Mouse (Mus musculus) limb, embryonic 11.5 days (tissue): ENCODE measurements around the gene Nudt1. TPM values are rescaled to one million over a fixed set of nuclear protein-coding genes. Genes with fewer than 3 reads are reported as not detected.
"Not testable (repeated sequence)": the region's sequence is repeated elsewhere in the genome, so short reads cannot be mapped to it uniquely, and the experiment has no call there.

Source experiments
- ATAC-seq: fragments of 200-750 bp; cut with Nextera tagmentation; 2 replicates; pipeline ENCODE4 v1.8.0; 2017; ENCODE audit warnings: low read depth; ENCODE audit not compliant: insufficient number of reproducible peaks, low FRiP score, low TSS enrichment
- DNase-seq: peaks from one replicate; pipeline ENCODE4 v3.0.0-alpha.2; 2015; ENCODE audit warnings: low spot score
- H3K27ac ChIP-seq: fragments of 300-500 bp; sonication (generic); replicated peaks from 2 replicates; pipeline ENCODE4 v1.5.1; 2014; ENCODE audit warnings: low read depth, mild to moderate bottlenecking, low read length
- H3K27me3 ChIP-seq: fragments of 300-500 bp; sonication (generic); 2 replicates; pipeline ENCODE4 v1.6.1; 2014; ENCODE audit warnings: mild to moderate bottlenecking, low read length, mixed read lengths; ENCODE audit not compliant: control insufficient read depth, insufficient read depth
- H3K36me3 ChIP-seq: fragments of 300-500 bp; sonication (generic); 2 replicates; pipeline ENCODE4 v1.6.1; 2014; ENCODE audit warnings: mild to moderate bottlenecking, low read length, moderate library complexity, mixed read lengths; ENCODE audit not compliant: control insufficient read depth, insufficient read depth
- H3K4me1 ChIP-seq: fragments of 300-500 bp; sonication (generic); 2 replicates; pipeline ENCODE4 v1.6.1; 2014; ENCODE audit warnings: low read length, mixed read lengths; ENCODE audit not compliant: control insufficient read depth, insufficient read depth
- H3K4me2 ChIP-seq: fragments of 300-500 bp; sonication (generic); 2 replicates; pipeline ENCODE4 v1.6.1; 2014; ENCODE audit warnings: low read depth, mild to moderate bottlenecking, moderate library complexity; ENCODE audit not compliant: severe bottlenecking
- H3K4me3 ChIP-seq: fragments of 300-500 bp; sonication (generic); 2 replicates; pipeline ENCODE4 v1.5.1; 2014; ENCODE audit warnings: low read depth, low read length
- H3K9ac ChIP-seq: fragments of 300-500 bp; sonication (generic); 2 replicates; pipeline ENCODE4 v1.6.1; 2014; ENCODE audit warnings: mild to moderate bottlenecking, low read length
- H3K9me3 ChIP-seq: fragments of 300-500 bp; sonication (generic); 2 replicates; pipeline ENCODE4 v1.6.1; 2016; ENCODE audit warnings: low read length; ENCODE audit not compliant: control insufficient read depth
- WGBS: fragments of 180-500 bp; shearing (Covaris S2); extraction: QIAGEN DNeasy Blood & Tissue Kit; methylation state at CpG from one replicate; pipeline ENCODE4 v1.1.7; 2014; 5-methylcytosine and 5-hydroxymethylcytosine counted together
- polyA plus RNA-seq: library from polyadenylated mRNA; unstranded; fragments of >200 nt; fragmentation: Nextera tagmentation; extraction: Ambion mirVana; gene quantifications from 2 replicates; pipeline ENCODE4 v1.2.1, GENCODE M21; 2014

The Nudt1 gene
- polyA plus RNA-seq, 1 experiment from 2014 or later, result 58.1 TPM

- H3K9me3 ChIP-seq, H3K27me3 ChIP-seq, H3K36me3 ChIP-seq, DNase-seq, ATAC-seq, H3K4me3 ChIP-seq, H3K27ac ChIP-seq, H3K4me1 ChIP-seq, H3K9ac ChIP-seq, H3K4me2 ChIP-seq: not testable (repeated sequence)
- 77% methylated on average over 2 of the region's 2 CpGs for whole genome bisulfite sequencing
These were observed 46.7 kb downstream of the Nudt1 start for GRCm38 (mm10) chr5:140368126-140368525.

- no peak overlapping the region for H3K27ac ChIP-seq
- WGBS, result 88% methylated on average over 4 of the region's 4 CpGs
- H3K27me3 ChIP-seq, result no peaks in the 10 kb centered on the region
- no peaks in the 10 kb centered on the region; the same call in none of the 2 replicates for H3K36me3 ChIP-seq
- H3K4me2 ChIP-seq, result no peak overlapping the region
- no peaks in the 10 kb centered on the region for H3K9me3 ChIP-seq
- no peak for DNase-seq
- no peak for ATAC-seq
- H3K9ac ChIP-seq, result no peak overlapping the region
- peaks cover 8% of the 10 kb centered on the region; the same call in 1 of the 2 replicates for H3K4me1 ChIP-seq
- no peak overlapping the region for H3K4me3 ChIP-seq
These were observed 47.5 kb downstream of the Nudt1 start for GRCm38 (mm10) chr5:140368926-140369325.

GRCm38 (mm10) chr5:140369466-140369865 lies 48.0 kb downstream of the Nudt1 start:
- no peaks in the 10 kb centered on the region for H3K27me3 ChIP-seq
- no peak overlapping the region for H3K4me2 ChIP-seq
- DNase-seq (no peak), ATAC-seq (no peak)
- no peak overlapping the region for H3K4me3 ChIP-seq
- 84% methylated on average over 2 of the region's 2 CpGs for whole genome bisulfite sequencing
- no peaks in the 10 kb centered on the region; the same call in none of the 2 replicates for H3K36me3 ChIP-seq
- H3K4me1 ChIP-seq, result peaks cover 8% of the 10 kb centered on the region; the same call in 1 of the 2 replicates
- no peak overlapping the region for H3K27ac ChIP-seq
- no peaks in the 10 kb centered on the region for H3K9me3 ChIP-seq
- no peak overlapping the region for H3K9ac ChIP-seq

- no peaks in the 10 kb centered on the region for H3K9me3 ChIP-seq
- H3K36me3 ChIP-seq, result no peaks in the 10 kb centered on the region; the same call in 1 of the 2 replicates
- H3K9ac ChIP-seq, result no peak overlapping the region
- peaks cover 8% of the 10 kb centered on the region; the same call in 1 of the 2 replicates for H3K4me1 ChIP-seq
- no peaks in the 10 kb centered on the region for H3K27me3 ChIP-seq
- DNase-seq (no peak), ATAC-seq (no peak)
- no peak overlapping the region for H3K4me3 ChIP-seq
- H3K27ac ChIP-seq, result peak overlapping the region; percentile 56
- 73% methylated on average over 6 of the region's 6 CpGs for WGBS
- H3K4me2 ChIP-seq, result no peak overlapping the region
These were observed 49.2 kb downstream of the Nudt1 start for GRCm38 (mm10) chr5:140370446-140371254.

- Histone ChIP-seq H3K27ac (peak overlapping the region; percentile 56; the same call in 1 of the 2 replicates), H3K27me3 (no peaks in the 10 kb centered on the region), H3K4me1 (peaks cover 8% of the 10 kb centered on the region; the same call in 1 of the 2 replicates), H3K9me3 (no peaks in the 10 kb centered on the region), H3K4me3 (no peak overlapping the region), H3K36me3 (no peaks in the 10 kb centered on the region; the same call in 1 of the 2 replicates), H3K9ac (no peak overlapping the region), H3K4me2 (no peak overlapping the region)
- DNase-seq (no peak), ATAC-seq (no peak)
- WGBS, result 96% methylated on average over 3 of the region's 3 CpGs
These were observed 50.2 kb downstream of the Nudt1 start for GRCm38 (mm10) chr5:140371671-140372070.

- Histone ChIP-seq H3K9me3 (no peaks in the 10 kb centered on the region), H3K4me1 (peaks cover 8% of the 10 kb centered on the region; the same call in 1 of the 2 replicates), H3K36me3 (no peaks in the 10 kb centered on the region; the same call in 1 of the 2 replicates), H3K27ac (no peak overlapping the region), H3K4me2 (no peak overlapping the region), H3K27me3 (no peaks in the 10 kb centered on the region), H3K4me3 (no peak overlapping the region), H3K9ac (no peak overlapping the region)
- DNase-seq (no peak), ATAC-seq (no peak)
- WGBS, result 87% methylated on average over 2 of the region's 2 CpGs
These were observed 52.3 kb downstream of the Nudt1 start for GRCm38 (mm10) chr5:140373711-140374110.

- WGBS, result 57% methylated on average over 3 of the region's 3 CpGs
These were observed 52.8 kb downstream of the Nudt1 start for GRCm38 (mm10) chr5:140374226-140374625.

GRCm38 (mm10) chr5:140375249-140375829 lies 53.9 kb downstream of the Nudt1 start:
- Histone ChIP-seq H3K36me3 (no peaks in the 10 kb centered on the region), H3K4me1 (peaks cover 8% of the 10 kb centered on the region; the same call in 1 of the 2 replicates), H3K9me3 (no peaks in the 10 kb centered on the region), H3K9ac (no peak overlapping the region), H3K4me3 (no peak overlapping the region), H3K27me3 (no peaks in the 10 kb centered on the region), H3K4me2 (no peak overlapping the region), H3K27ac (no peak overlapping the region)
- WGBS, result 92% methylated on average over 4 of the region's 4 CpGs
- ATAC-seq, result no peak
- DNase-seq, result no peak

More at GRCm38 (mm10) chr5:140374226-140374625, 52.8 kb downstream of the Nudt1 start:
- Histone ChIP-seq H3K9me3 (no peaks in the 10 kb centered on the region), H3K36me3 (no peaks in the 10 kb centered on the region; the same call in 1 of the 2 replicates), H3K9ac (no peak overlapping the region), H3K4me1 (peaks cover 8% of the 10 kb centered on the region; the same call in 1 of the 2 replicates), H3K27ac (no peak overlapping the region), H3K4me2 (no peak overlapping the region), H3K4me3 (no peak overlapping the region), H3K27me3 (no peaks in the 10 kb centered on the region)
- ATAC-seq, result no peak
- no peak for DNase-seq
